Mouse (Mus musculus) ES-E14 (cell line): ENCODE measurements around the gene Slc1a5.

Experiments
- CHD2 ChIP-seq: IDR thresholded peaks from 2 replicates; pipeline ENCODE4 v1.6.1; 2014; ENCODE audit warnings: mild to moderate bottlenecking, low read depth, low read length, inconsistent platforms
- MAFK ChIP-seq: IDR thresholded peaks from 2 replicates; pipeline ENCODE4 v1.6.1; 2014; ENCODE audit warnings: mild to moderate bottlenecking, low read depth, low read length, inconsistent platforms; ENCODE audit not compliant: insufficient read depth

- TF ChIP-seq CHD2 = no peak
- TF ChIP-seq MAFK = no peak
Measured at GRCm38 (mm10) chr7:16775888-16776287, 5.3 kb upstream of the Slc1a5 start.
